Mouse (Mus musculus) adrenal gland, adult 2 months (tissue): ENCODE results near the gene Tcf7l1. TPM values are rescaled to one million over a fixed set of nuclear protein-coding genes. Genes with fewer than 3 reads are reported as not detected.
"Not testable (repeated sequence)": the region's sequence is repeated elsewhere in the genome, so short reads cannot be mapped to it uniquely, and the experiment has no call there.

ENCODE experiments used
- DNase-seq: peaks from one replicate; pipeline ENCODE4 v3.0.0; 2021
- long read RNA-seq: library from polyadenylated mRNA; stranded (forward); transcript quantifications from one replicate; pipeline ENCODE4 v2.0.0, GENCODE M21; 2021
- polyA plus RNA-seq: library from polyadenylated mRNA; depleted of rRNA; stranded (reverse); fragments of >200 nt; gene quantifications from 2 replicates; pipeline ENCODE4 v1.2.3, GENCODE M21; 2012; rRNA removed
- total RNA-seq, 2 experiments: library from RNA; stranded (reverse); gene quantifications; 2 replicates each; pipeline ENCODE4 v1.2.3; 2021

Tcf7l1 gene
- total RNA-seq (10 to 100 TPM; 11.0 to 14.7 TPM), polyA plus RNA-seq (23.2 and 24.4 TPM in 2 replicates)
- long read RNA-seq, partial matches to known transcripts, result 0 of 4 reads
- long read RNA-seq, other reads (novel, unspliced or antisense), result 2 of 4 reads

GRCm38 (mm10) chr6:72788892-72789699 lies at the start of gene Tcf7l1:
Tcf7l1 (minus strand) TSS chr6:72789254.
- peak; percentile 94 for DNase-seq

GRCm38 (mm10) chr6:72837756-72838155 lies 48.7 kb upstream of the Tcf7l1 start:
- no peak for DNase-seq

DNA sequence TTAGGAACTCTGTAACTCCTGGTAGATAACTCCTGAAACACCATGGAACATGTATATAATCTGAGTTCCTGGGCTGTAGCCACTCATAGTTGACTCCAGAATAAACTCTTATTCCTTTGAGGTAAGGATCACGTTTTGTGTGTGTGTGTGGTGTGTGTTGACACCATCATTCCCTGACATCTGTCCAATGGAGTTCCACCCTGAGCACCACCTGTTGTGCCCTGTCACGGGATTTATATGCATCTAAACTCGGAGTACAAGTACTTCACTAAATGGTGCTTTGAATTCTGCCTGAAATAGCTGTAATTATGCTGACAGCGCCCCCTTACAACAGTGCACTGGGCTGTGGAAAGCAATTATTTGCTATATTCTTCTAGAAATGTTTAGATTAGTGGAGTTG lies 45.5 kb upstream of the Tcf7l1 start:
- no peak for DNase-seq

DNA sequence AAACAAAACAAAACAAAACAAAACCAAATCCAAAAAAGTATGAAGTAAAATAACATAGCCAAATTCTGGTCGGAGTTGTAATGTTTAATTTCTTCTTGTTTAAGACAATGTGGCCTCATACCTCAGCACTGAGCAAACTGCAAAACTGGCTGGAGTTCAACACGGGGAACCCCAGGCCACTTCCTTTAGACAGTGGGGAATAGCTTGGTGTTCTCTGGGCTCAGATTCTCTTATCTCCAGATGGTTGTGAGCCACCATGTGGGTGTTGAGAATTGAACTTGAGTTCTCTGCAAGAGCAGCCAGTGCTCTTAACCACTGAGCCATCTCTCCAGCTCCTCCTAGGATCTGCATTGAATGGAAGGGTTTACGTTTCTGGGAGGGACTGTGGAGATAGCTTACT lies 42.8 kb upstream of the Tcf7l1 start:
- no peak for DNase-seq

DNA sequence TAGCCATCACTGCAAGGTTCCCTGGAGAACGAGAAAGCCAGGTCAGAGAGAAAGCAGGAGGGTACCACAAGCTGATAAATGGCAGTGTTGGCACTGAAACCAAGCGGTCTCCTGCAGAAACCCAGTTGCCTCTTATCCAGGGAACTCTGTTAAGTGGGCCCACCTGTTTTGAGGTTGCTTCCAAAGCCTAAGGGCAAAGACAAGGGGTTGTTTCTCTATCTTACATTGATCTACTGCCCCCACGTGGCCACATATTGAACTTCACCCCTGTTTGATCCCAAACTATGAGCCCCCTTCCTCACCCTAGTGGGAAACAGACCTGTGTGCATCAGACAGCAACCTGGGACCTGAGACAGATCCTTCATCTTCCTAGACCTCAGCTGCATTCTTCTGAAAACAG lies 42.2 kb upstream of the Tcf7l1 start:
- peak; percentile 37 for DNase-seq

DNA sequence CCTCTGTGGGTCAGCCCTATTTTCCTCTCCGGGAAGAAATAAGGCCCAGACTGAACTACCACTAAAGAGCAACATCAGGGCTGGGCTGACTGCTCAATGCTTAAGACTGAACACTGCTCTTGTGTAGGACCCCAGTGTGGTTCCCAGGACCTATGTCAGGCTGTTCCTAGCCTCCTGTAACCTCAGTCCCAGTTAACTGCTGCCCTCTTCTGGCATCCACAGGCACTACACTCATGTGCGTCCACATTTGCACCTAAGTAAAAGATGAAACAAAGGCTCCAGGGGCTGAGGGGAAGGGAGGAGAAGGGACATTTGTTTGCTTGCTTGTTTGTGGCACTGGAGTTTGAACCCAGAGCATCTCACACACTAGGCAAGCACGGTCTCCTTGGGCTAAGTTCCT lies 39.8 kb upstream of the Tcf7l1 start:
- no peak for DNase-seq

- not testable (repeated sequence) for DNase-seq
These were observed 39.0 kb upstream of the Tcf7l1 start for GRCm38 (mm10) chr6:72828037-72828436.

DNA sequence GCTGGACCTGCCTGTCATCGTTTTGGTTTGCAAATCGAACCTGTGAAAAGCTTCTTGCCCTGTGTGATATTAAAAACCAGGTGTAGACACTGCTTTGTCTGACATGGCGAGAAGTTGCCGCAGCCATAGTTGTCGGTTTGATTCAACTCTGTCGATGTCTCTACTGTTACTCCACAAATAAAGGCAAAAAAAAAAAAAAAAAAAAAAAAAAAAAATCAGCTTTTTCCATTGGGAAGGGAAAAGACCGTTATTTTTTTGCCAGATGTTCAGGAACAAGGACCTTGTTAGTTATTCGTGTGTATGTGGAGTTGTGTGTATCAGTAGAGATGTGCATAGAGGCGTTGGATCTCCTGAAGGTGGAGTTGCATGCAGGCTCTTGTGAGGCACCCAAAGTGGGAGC lies 36.7 kb upstream of the Tcf7l1 start:
- DNase-seq, result no peak

- DNase-seq, result no peak
These were observed 36.1 kb upstream of the Tcf7l1 start for GRCm38 (mm10) chr6:72824971-72825737.

DNA sequence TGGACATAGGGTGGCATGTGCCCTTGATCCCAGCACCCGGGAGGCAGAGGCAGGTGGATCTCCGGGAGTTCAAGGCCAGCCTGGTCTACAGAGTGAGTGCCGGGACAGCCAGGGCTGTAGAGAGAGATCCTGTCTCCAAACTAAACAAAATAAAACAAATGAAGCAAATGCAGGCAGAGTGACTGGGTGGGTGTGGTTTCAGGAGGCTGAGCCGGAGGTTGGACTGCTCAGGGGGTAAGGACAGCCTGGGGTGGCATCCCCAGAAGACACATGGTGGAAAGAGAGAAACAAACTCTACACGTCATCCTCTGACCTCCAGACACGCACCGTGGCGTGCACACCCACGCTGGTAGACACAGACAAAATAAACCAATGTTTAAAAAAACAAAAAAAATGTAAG lies 24.4 kb upstream of the Tcf7l1 start:
- DNase-seq, result no peak

GRCm38 (mm10) chr6:72810248-72810647 lies 21.2 kb upstream of the Tcf7l1 start:
- no peak for DNase-seq

DNA sequence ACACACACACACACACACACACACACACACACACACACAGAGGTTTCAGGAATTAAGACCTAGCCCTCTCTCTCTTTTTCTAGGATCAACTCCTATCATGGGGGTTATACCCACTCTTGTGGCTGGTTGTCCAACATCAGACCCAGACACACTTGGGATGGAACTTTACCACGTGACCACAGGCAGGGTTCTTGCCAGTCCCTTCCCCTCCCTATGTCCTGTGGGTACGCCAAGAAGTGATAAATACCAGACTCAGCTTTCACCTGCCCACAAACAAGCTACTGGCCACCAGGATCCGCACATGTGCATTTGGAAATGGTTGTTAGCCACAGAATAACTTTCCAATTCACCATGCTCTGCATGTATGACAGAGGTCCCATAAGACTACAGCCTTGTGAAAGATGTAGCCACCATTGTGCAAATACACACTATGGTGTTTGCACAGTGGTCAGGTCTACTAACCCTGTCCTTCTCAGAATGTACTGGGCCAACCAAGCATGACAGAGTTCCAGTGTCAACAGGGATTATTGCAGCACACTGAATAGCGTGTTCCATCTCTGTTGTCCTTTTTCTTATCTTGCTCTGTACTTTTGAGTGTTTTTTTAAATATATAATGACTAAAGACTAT lies 20.6 kb upstream of the Tcf7l1 start:
- no peak for DNase-seq

DNA sequence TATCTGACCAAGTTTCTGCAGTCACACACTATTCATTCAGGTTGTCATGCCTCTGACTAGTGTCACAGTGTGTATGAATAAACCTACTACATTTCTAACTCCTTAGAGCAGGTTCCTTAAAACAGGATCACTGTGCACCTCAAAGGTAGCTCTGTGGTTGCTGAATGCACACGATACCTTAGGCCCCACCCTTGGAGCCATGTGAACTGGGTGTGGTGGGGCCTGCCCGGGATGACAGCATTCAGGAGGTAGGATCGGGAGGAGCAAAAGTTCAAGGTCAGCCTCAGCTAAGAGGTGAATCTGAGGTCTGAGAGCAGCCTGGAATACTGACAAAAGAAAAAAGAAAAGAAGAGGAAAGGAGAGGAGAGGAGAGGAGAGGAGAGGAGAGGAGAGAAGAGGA lies 19.3 kb upstream of the Tcf7l1 start:
- no peak for DNase-seq

DNA sequence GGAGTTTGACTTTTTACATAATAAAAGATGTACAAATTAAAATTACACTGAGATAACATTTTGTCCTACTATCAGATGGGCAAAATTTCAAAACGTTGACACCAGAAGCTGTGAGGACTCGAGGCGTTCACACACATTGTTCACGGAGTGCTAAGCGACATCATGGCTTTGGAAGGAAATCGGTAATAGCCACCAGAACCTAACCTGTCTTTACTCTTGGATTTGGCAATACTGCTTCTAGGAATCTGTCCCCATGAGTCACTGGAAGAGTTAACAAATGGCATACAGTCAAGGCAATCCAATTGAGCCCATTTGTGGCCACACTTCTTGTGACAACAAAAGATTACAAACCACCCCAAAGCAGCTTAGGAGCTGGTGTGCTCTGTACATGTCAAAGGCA lies 14.6 kb upstream of the Tcf7l1 start:
- no peak for DNase-seq

DNA sequence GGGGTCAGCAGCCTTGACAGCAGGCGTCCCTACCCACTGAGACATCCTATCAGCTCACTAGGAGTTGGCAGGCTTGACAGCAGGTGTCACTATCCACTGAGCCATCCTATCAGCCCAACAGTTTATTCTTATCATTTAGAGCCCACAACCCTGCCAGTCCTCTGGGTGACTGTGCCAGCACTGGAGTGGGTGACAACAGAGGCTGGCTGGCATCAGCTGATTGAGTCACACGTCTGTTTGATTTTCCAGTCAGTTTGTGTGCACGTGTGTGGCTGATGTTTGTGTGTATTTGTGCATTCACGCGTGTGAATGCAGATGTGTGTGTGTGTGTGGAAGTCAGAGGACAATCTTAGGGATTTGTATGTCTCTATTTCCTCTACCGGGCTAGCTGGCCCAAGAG lies 13.1 kb upstream of the Tcf7l1 start:
- no peak for DNase-seq

DNA sequence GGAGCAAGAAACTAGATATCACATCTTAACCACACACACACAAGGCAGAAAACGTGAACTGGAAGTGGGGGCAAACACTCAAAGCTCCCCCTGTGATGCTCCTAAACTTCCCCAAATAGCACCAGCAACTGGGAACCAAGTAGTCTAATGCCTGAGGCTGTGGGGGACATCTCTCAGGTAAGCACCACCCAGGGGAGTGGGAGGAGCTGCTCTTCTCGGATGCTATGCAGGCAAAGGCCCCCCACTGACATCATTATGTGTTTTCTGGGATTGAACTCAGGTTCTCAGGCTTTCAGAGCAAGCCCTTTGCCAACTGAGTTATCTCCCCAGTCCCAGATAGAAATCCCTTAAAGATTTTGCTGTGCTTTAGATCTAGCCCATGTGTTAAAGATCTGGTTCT lies 11.6 kb upstream of the Tcf7l1 start:
- DNase-seq, result no peak

DNA sequence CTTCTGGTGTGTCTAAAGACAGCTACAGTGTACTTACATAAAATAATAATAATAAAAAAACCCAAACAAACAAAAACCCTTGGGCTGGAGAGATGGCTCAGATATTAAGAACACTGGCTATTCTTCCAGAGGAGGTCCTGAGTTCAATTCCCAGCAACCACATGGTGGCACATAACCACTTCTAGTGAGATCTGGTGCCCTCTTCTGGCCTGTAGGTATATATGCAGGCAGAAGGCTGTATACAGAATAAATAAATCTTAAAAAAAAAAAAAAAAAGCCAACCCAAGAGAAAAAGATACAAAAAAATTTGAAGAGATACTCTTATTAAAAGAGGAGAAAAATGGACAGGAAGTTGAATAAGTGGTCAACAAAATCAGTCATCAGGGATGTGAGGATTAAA lies 8.7 kb upstream of the Tcf7l1 start:
- no peak for DNase-seq

GRCm38 (mm10) chr6:72795444-72795843 lies 6.4 kb upstream of the Tcf7l1 start:
- DNase-seq, result no peak

DNA sequence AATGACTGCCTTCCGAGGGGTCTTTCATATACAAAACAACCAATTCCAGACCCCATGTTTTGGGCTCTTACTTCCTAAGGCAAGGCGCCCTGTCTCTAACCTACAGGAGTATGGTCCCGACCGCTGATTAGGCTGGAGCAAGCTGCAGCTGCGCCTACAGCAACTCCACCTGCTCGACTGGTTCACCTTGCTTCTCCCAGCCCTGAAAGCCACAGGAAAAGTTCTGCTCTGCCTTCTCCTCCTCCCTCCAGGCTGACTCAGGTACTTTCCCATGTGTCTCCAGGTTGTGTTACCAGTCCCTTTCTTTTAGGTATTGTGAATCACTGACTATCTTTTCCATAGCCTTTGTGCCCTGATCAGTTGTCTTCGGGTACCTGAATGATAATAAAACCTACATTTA lies 5.8 kb upstream of the Tcf7l1 start:
- DNase-seq, result no peak

DNA sequence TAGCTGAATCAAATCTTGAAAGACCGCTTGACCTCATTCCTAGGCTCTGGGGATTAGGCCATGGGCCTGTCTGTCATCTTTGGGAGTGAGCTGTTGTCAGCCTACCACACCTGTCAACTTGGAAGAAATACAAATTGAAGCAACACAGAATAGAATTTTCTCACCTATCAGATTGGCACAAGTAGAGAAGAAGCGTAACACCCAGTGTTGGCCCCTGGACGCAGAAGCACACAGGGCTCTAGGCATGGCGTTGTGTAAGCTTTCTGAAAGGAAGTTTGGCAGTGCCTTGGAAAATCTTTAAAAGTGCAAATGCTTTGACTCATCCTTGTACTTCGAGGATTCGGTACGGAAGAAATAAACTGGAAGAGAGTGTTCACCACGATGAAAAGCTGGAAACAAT lies 3.6 kb upstream of the Tcf7l1 start:
- DNase-seq, result no peak

GRCm38 (mm10) chr6:72787948-72788891 lies 834 bp downstream of the Tcf7l1 start:
- peak; percentile 69 for DNase-seq
